Mouse (Mus musculus) MN1 (cell line): ENCODE results near the gene Agap1.

Experiments
- DNase-seq: peaks from one replicate; pipeline ENCODE4 v3.0.0-alpha.2; 2016; ENCODE audit warnings: low spot score

Gene Agap1

DNA sequence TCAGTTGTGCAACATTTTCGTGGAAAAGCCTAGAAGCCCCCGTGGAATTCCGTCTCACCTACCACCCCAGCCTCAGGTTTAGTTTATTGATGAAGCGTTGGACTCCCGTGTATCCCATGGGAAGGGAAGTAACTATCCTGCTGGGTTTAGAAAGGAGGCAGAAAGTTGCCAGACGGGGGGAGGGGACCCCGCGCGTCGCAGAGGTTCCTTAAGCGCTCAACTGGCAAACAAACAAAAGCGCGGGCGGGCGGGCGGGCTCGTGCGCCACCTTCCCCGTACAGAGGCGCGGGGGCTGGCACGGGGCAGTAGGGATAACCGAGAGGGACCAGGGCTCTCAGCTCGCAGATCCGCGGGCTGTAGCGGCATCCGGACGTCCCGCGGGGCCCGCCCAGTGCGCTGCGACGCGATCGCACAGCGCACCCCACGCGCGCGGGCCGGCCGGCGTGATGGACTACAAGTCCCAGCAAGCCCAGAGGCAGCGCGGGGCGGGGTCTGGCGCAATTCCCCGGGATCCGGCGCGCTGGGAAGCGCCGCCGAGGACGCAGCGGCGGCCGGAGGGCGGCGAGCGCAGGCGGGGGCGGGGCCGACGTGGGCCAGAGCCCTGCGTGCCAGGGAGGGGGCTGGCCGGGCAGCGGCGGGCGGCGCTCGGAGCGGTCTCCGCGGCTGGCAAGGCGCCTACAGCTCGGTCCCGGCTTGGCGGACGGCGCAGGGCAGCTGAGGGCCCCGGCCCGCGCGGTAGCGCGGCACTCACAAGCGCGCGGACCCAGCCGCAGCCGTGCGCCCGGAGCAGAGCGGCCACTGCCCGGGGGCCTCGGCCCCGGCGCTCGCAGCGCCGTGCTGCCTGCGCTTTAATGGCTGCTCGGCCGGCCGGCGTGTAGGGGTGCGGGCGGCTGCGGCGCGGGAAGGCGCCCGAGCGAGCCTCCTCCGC is at the start of gene Agap1:
TSS of gene Agap1 (plus strand) at position 611 of the 928 bp plus-strand sequence.
- peak; percentile 96 for DNase-seq

DNA sequence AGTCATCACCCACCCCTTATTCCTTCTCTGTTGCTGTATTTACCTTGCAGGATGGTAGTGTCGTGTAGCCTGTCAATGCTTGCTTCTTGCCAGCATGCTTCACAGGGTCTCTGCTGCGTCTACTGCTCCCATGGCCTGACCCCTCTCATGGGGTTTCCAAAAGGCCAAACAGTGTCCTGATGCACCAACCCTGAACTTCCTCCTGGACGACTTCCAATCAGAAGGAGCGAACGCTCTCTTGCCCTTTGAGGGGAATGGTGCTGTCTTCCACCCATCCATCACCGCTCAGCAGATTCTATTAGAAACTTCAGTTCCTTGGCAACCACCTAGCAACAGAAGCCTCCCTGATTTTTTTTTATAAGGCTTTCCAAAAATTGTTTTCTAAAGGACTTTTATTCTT is 48.6 kb upstream of the Agap1 start:
- DNase-seq: no peak

DNA sequence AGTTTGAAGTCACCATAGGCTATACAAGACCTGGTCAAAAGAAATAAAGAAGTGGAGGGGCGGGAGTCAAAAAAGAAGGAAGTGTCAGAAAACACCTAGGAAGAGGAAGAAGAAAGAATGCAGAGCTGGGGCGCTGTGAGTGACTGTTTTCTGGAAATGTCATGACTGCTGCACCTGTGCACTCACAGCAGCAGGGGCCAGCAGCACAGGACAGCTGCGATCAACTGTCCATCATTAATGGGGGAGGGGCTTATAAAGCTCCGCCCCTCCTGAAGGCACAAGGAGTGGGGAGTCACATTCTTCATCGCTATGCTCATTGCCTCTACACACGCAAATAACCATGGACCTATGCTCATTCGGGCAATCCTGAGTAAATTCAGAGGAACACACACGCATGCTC is 46.6 kb upstream of the Agap1 start:
- no peak for DNase-seq

DNA sequence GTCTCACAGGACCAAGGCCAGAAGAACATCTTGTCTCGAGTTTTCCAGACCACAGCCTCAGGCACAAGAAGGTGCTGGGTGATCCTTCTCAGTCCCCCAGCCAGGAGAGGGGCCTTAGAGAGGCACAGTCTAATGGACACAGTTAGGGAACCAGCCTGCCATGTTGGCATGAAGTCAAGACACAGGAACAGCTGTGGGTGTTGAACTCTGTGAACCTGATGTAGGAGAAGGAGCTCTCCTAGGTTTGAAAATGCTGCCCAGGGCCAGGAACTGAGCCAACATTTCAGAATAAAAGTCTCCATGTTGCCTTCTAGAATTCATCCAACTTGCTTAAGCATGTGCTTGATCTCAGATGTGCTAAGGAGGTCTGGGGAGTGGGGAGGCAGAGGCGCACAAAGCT is 41.5 kb upstream of the Agap1 start:
- DNase-seq: no peak

DNA sequence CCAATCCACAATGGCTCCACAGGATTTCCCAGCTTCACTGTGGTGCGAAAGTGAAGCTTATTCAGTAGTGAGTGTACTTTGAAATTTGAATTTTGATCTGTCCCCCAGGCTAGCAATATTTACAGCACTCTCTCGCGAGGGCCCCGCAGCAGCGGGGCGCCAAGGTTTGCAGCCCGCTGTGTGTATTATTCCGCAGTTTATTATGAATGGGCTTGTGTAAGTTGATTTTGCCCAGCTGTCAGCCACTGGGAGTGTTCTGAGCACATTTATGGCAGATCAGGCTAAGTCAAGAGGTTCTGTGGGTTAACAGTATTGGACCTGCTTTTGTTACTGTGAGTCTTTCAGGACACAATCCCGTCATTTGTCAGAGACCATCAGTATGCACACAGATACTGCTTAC is 40.0 kb upstream of the Agap1 start:
- no peak for DNase-seq

DNA sequence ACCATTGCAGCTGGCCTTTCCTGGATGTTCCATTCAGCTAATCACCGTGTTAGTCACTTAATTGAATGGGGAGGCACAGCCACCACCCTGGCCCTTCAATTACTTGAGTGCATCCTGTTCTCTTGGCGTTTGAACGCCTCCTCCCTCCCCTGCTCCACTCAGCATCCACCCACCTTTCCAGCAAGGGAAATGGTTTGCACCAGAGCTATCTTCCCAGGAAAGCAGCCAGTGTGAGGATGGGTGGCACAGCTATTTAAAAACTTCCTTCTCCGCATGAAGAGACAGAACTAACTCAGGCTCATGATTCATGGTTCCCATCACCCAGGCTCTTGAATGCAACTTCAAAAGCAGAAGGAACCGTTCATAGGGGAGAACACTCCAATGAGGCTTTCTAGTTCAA is 37.7 kb upstream of the Agap1 start:
- DNase-seq: no peak

DNA sequence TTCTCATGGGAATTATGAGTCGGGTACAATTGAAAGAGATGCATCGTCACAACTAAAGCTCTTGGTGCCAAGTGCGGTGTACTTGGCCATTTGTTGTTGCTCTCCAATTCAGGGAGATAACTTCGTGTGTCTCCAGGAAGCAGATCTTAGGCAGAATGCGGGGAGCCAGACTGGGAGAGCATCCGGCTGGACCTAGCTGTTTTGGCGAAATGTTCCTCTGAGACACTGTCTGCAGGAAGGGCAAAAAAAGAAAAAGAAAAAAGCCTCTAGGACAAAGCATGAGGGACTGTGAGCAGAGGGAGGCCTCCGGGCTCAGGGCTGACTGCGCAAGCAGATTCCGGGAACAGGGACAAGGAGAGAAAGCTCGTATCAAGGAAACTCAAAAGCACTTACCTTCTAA is 34.0 kb upstream of the Agap1 start:
- DNase-seq: no peak

DNA sequence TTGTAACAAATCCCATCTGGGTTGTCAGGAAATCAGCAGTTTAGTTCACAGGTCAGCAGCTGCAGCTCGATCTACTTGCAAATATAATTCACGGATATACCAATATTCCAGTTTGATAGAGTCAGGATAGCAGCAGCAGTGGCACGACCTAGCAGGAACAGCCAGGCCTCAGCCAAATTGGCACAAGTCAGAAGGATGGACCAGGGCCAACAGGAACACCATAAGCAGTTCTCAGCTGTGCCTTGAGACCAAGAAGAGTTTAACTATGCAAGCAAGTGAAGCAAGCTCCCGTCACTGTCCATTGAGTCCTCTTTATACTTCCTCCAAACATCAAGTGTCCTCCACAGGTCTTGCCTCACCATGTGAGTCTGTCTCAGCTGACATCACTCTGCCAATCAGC is 33.2 kb upstream of the Agap1 start:
- no peak for DNase-seq

DNA sequence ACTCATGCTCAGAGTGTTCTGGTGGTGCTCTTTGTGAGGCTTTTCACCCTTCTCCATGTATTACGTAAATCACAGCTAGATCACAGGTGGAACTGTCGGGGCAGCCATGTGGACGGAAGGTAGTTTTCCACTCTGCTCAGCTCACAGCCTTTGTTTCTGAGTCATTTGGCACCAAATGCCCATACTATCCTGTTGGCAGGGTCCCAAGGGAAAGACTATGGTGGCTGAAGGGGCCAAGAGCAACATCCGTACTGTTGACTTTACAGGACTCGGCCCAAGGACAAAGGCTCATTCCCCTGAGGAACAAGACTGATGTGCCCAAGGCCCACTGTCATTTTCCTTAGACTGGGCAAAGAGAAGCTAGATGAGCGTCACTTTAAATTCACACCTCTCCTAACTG is 30.0 kb upstream of the Agap1 start:
- no peak for DNase-seq

DNA sequence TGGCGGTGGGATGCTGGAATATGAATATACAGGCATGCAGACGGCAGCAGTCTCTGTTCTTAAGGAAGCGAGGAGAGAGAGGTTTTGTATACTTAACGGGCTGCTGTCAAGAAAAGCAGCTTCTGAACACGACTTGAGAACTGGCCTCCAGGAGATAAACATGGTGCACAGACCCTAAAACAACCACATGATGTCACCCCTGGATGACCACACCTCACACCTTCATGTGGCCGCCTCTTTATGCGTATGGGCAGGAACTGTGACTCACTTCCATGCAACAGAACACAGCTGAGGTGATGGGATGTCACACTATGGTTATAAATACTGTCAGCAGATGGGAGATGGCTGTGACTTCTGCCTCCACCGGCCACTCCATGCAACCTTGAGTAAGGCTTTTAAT is 28.5 kb upstream of the Agap1 start:
- no peak for DNase-seq

DNA sequence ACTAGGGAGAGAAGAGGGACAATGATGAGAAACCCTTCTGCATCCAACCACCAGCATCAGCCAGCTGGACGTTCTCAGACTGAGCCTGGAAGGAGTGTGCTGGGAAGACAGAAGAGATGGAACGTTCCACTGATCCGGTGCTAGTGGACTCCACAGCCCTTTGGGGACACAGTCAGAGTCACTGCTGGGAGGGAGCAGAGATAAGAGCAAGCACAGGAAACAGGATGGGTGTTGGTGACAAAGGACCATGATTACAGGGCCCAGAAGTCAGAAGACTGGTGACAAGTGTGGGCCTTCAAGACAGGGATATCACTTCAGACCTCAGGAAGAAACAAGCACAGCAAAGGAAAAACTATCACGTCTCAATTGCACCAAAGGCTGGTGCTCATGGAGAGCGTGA is 25.9 kb upstream of the Agap1 start:
- no peak for DNase-seq

DNA sequence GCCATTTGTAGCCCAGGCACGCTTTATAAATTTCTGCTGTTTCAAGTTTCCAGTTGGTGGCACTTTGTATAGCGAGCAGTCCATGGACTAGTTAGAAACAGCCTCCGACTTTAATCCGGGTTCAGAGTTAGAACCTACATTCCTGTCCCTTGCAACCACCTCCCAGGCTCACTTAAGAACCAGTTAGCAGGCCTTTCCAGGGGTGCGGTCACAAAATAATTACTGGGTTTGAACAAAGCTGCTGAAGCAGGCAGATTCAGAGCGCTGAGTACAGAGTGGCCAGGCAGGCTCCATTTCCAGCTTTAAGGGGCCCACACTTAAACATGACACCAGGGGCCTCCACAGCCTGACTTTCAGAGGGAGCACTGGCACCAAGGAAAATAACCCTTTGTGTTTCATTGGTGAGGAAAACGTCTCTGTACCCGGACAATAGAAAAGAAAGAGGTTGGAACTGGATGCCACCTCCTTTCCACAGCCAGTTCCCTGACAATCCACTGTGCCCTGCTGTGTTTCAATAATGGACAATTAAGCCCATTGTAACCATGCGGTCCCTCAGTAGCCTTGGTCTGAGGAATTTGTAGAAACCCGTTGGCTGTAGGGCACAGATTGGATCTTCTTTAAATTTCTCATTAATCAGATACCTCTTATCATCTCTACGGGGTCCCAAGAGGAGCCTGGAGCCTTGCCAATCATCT is 24.5 kb upstream of the Agap1 start:
- no peak for DNase-seq

DNA sequence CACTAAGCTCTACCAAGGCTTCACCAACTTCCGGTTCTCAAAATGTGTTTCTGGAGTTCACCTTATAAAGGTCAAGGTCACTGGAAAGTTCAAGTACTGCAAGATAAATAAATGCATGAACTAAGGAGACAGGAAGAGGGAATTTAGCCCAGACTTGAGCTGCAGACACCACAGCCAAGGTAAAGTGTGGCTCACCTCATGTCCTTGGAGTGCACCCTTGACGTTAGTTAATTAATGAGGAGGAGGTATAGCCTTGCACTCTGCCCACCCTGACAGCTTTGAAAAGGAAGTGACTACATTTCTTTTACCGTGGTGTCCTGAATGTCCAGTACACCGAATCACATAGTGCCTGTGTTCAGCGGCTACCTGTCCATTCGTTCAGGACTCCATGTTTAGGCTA is 15.3 kb upstream of the Agap1 start:
- no peak for DNase-seq

DNA sequence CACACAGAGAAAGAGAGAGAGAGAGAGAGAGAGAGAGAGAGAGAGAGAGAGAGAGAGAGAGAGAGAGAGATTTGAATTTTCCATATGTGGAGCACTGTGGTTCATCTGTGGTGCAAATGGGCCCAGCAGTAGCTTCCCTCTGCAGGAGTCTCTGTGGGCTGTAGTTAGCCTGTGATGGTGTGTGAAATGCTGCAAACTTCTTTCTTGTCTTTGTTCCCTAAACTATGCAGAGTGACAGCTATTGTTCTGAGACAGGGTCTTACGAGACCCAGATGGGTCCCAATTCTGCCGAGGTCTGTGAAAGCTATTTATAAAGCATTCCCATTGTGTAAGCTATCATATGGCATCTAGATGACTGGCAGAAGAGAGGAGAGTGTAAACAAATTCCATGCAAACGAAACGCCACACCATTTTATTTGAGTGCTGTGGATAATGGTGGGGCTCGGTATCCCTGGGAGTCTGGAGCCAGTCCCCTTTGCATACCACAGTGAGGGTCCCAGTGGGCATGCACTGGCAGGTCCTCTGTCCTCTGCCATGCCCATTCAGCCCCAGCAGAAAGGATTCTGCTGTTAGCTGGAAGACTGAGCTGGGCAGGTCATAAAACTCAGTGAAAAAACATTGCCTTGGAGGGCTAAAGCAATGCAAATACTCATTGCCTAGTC is 13.2 kb upstream of the Agap1 start:
- DNase-seq: no peak

DNA sequence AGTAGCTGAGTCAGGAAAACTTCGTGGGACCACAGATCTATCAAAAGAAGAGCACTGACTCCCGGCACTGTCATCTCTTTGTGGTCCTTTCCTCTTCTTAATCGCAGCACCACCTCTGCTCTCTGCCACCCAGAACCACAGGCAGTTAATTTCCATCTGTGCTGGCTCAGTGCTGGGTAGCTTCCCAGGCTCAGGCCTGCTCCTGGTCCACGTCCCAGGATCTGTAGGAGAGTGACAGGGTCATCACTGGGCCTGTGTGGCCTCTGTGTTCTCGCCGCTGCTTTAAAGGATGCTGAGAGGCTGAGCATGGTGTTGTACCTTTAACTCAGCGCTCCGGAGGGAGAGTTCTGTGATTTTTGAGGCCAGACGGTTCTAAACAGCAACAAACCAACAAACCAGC is 11.1 kb upstream of the Agap1 start:
- DNase-seq: no peak

DNA sequence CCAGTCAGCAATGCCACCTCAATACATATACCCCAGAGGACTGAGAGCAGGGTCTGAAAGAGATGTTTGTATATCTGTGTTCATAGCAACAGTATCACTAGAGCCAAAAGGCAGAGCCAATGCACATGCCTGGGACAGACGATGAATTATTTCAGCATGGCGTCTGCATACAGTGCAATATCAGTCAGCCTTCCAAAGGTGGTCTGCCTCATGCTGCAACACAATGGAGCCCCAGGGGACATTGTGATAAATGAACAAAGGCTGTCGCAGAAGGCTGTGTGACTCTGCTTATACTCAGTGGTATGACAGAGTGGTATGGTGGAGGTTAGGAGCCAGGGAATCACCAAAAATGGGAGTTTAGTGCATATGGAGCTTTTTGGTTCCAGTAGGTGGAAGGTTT is 10.6 kb upstream of the Agap1 start:
- DNase-seq: no peak

DNA sequence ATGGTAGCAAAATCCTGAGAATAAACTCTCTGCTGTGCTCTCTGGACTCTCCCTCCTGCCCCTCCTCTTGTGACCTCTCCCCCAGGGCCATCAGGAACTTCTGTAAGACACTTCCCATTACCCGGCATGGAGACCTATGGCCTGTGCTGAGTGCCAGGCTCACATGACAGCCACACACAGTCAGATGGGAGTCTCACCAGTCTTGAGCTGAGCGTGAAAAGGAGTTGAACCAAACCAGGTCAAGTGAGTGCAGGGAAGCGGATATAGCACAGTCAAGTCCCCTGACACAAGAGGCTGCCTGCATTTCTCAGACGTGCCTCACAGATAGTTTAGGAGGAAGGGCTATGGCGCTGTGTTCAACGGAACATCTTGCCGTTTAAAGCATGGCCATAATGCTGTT is 4.5 kb upstream of the Agap1 start:
- no peak for DNase-seq

DNA sequence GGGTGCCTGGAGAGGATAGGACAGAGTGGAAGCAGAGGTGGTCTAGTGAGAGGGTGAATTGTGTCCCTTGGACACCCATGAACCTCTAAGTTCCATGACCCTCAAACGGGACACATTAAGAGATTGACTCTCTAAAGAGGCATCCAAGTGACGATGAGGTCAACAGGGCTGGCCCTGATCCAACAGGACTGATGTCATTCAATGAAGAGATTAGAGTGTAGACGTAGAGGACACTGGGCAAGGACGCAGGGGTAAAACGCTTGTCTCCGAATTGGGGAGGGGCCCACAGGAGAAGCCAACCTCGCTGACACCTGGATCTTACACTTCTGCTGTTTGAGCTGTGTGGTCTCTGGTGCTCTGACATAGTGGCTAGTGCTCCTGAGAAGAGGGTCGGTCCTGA is 2.5 kb upstream of the Agap1 start:
- peak; percentile 26 for DNase-seq

DNA sequence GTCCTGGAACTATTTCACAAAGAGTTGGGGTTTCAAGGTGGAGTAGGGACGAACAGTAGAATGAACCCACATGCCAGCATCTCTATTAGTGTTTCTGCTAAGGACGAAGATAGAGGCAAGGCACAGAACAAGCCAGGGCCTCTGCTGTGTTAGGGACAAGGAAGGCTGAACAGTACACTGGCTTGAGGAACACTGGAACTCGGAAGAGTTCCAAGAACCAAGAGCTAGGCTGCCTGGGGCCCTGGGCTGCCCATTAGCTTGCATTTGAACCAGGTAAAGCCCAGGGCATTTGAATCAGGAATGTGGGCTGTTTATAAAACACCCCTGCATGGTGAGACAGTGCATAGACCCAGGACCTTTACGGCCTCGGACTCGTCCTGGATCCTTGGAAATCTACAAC is 940 bp upstream of the Agap1 start:
- no peak for DNase-seq

DNA sequence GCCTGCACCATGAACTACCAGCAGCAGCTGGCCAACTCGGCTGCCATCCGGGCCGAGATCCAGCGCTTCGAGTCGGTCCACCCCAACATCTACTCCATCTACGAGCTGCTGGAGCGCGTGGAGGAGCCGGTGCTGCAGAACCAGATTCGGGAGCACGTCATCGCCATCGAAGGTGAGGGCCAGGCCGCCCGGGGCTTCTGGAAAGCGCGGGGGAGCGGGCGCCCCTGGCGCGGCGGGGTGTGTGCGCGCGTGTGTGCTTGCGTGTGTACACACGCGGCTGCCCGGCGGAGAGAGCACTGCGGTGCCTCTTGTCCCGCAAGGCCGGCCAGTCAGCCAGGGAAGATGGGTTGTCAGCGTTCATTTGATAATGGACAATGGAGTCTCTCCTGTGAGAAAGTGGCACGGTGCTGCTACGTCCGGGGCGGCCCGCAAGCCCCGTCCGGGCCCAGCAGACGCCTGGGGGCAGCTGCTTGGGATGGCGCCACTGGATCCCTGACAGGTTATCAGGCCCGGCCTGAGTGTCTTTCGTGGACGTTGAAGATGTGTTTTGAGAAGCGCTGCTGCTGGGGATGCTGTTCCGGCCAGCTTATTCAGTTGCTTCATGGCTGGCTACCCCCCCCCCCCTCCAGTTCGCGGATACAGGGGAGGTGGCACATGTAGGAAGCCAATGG is 950 bp downstream of the Agap1 start:
- DNase-seq: peak; percentile 62

DNA sequence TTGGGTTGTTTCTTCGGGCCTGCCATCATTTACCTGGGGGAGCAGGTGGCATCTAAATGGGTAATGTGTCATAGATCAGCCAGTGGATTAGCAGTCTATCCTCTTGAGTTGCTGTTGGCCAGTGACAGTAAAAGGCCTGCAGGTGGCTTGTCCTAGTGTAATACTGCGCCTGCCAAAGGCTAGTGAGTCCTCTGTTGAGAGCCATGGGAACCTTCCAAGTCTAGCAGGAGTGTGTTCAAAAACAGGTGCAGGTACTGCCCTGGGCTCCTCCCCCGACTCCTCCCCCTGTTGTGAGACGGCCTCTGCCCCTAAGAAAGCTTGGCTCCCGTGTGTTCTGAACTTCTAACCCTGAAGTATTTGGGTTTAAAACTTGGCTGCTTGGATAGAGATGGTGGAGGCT is 1.9 kb downstream of the Agap1 start:
- peak; percentile 55 for DNase-seq
